Mouse (Mus musculus) liver, embryonic 15.5 days (tissue): ENCODE measurements around the gene Eci2. TPM values are rescaled to one million over a fixed set of nuclear protein-coding genes. Genes with fewer than 3 reads are reported as not detected.
A peak's percentile ranks its signal among the peaks of the same experiment; 100 is the strongest.
"Not testable (repeated sequence)": the region's sequence is repeated elsewhere in the genome, so short reads cannot be mapped to it uniquely, and the experiment has no call there.

ENCODE experiments used
- ATAC-seq: fragments of 200-750 bp; cut with Nextera tagmentation; 2 replicates; pipeline ENCODE4 v1.8.0; 2017; ENCODE audit warnings: moderate number of reproducible peaks, mild to moderate bottlenecking, moderate library complexity; ENCODE audit not compliant: insufficient read depth
- H3K27ac ChIP-seq: fragments of 300-500 bp; sonication (generic); replicated peaks from 2 replicates; pipeline ENCODE4 v1.5.1; 2015; ENCODE audit warnings: mild to moderate bottlenecking, inconsistent platforms
- H3K27me3 ChIP-seq: fragments of 300-500 bp; sonication (generic); 2 replicates; pipeline ENCODE4 v1.6.1; 2015; ENCODE audit warnings: mild to moderate bottlenecking, inconsistent platforms
- H3K36me3 ChIP-seq: fragments of 300-500 bp; sonication (generic); replicated peaks from 2 replicates; pipeline ENCODE4 v1.6.1; 2015; ENCODE audit warnings: moderate library complexity, mild to moderate bottlenecking, inconsistent platforms
- H3K4me1 ChIP-seq: fragments of 300-500 bp; sonication (generic); replicated peaks from 2 replicates; pipeline ENCODE4 v1.6.1; 2015; ENCODE audit warnings: inconsistent platforms
- H3K4me2 ChIP-seq: fragments of 300-500 bp; sonication (generic); 2 replicates; pipeline ENCODE4 v1.6.1; 2015; ENCODE audit warnings: moderate library complexity, mild to moderate bottlenecking, inconsistent platforms
- H3K4me3 ChIP-seq: fragments of 300-500 bp; sonication (generic); replicated peaks from 2 replicates; pipeline ENCODE4 v1.5.1; 2015; ENCODE audit warnings: mild to moderate bottlenecking, inconsistent platforms
- H3K9ac ChIP-seq: fragments of 300-500 bp; sonication (generic); 2 replicates; pipeline ENCODE4 v1.6.1; 2015; ENCODE audit warnings: moderate library complexity, mild to moderate bottlenecking, inconsistent platforms
- H3K9me3 ChIP-seq: fragments of 300-500 bp; sonication (generic); replicated peaks from 2 replicates; pipeline ENCODE4 v1.6.1; 2016; ENCODE audit warnings: inconsistent platforms
- WGBS: fragments of 180-500 bp; shearing (Covaris S2); methylation state at CpG from one replicate; pipeline ENCODE4 v1.1.7; 2015; ENCODE audit warnings: mixed read lengths; ENCODE audit not compliant: insufficient replicate concordance; 5-methylcytosine and 5-hydroxymethylcytosine counted together
- polyA plus RNA-seq: library from polyadenylated mRNA; unstranded; fragments of >200 nt; fragmentation: Nextera tagmentation; extraction: Ambion mirVana; gene quantifications from 2 replicates; pipeline ENCODE4 v1.2.1, GENCODE M21; 2015

The Eci2 gene
- polyA plus RNA-seq, 1 experiment from 2014 or later: 46.1 TPM

DNA sequence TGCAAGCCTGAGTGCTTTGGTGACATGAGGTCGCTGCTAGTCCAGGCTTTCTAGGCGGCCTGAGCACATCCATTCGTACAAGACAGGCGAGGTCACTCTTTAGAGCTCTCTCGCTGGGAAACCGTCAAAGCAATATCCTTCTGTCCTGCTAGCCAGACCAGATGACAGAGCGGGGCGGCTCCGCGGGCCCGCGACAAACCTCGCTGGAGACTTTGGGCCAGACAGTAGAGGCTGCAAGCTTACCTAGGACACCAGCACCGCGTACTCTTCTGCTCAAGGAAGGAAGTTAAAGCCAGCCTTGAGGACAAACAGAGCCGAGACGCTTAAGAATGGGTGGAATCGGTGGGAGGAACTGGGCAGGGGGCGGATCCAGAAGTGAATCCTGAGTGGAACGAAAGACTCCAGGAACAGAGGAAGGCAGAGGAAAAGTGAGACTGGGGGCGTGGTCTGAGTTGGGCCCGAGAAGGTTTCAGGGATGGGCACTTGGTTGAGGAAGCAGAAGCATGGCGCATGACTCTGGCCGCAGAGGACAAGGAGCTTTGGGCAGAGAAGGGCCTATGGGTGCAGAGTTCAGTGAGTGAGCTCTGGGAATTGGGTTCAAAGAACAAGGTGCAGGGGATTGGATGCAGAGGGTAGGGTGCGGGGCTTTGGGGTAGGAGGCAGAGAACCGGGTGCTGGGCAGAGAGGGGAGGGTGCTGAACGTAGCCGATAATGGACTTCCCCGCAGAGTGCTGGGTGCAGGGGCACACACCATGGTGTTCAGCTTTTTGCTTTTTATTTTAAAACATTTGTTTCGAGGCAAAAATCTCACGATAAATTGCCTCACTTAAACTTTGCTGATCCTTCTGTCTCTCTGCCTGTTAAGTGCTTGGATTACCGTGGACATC is 63.1 kb downstream of the Eci2 start, which contains the start of gene Eci3:
TSS of gene Eci3 (minus strand) at position 300 of the 887 bp plus-strand sequence.
- Histone ChIP-seq H3K9ac (no peak within 1 kb of the TSS), H3K9me3 (no peaks in the 10 kb centered on the region), H3K27ac (no peak within 1 kb of the TSS), H3K4me3 (peak within 1 kb of the TSS; percentile 35), H3K27me3 (peaks cover 38% of the 10 kb centered on the region), H3K36me3 (no peaks in the 10 kb centered on the region), H3K4me2 (peak within 1 kb of the TSS; percentile 63), H3K4me1 (peaks cover 9% of the 10 kb centered on the region; the same call in 1 of the 2 replicates)
- ATAC-seq: no peak
- WGBS: 3% methylated on average over 32 of the region's 32 CpGs

DNA sequence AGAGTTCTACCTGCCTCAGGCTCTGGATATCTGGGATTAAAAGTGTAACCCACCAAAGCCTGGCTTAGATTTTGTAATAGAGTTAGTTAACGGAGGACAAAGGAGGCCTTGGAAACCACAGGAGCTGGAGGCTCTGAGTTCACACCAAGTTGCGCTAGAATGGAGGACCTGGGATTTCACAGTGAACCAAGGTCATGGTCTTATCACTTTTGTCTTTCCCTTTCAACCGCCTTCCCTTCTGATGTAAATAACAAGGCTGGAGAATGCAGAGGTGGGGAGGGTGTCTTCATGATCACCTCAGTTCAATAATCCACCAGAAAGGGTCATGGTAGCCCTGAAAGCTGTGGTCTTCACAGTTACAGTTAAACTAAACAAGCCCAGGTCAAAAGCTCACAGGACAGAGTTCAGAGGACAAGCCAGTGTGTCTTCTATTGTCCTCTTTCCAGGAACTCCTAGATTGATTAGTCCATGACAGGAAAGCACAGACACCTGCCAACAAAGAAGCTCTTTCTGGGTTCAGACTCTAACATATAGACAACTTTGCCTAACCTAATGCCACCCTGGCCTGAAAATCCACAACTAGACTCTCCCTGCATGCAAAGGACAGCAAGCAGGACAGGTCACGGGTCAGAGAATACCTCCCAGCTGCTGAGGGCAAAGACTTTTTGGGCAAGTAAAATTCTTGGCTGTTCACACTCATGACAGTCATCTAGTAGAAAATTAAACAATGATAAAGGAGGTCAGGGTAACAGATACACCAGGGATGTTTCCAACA is 65.7 kb downstream of the Eci2 start:
- H3K9me3 ChIP-seq: no peaks in the 10 kb centered on the region
- H3K4me1 ChIP-seq: peaks cover 9% of the 10 kb centered on the region; the same call in 1 of the 2 replicates
- 55% methylated on average over 4 of the region's 4 CpGs for WGBS

DNA sequence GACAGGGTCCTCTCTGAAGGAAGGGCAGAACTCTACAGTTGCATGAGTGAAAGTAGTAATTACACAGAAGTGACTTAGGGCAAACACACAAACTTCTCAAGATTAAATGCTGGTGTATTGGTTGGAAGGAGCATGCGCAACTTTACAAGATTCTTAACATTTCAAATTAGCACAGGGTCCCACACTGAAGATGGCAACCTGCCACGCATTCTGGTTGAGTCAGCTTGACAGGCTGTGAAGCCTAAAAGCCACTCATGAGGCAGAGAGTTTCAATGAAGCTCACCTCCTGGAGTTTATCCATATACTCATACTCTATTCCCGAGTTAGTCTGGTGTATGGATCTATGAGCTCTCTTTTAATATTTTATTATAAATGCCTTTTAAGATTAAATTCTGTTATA is 68.7 kb downstream of the Eci2 start:
- H3K27ac ChIP-seq, ATAC-seq: not testable (repeated sequence)
- 60% methylated on average over 3 of the region's 3 CpGs for WGBS

More for the DNA sequence above, 65.7 kb downstream of the Eci2 start:
- H3K4me2 ChIP-seq: no peak overlapping the region
- no peak overlapping the region for H3K27ac ChIP-seq
- H3K4me3 ChIP-seq: no peak overlapping the region
- H3K9ac ChIP-seq: no peak overlapping the region
- no peak for ATAC-seq
- no peaks in the 10 kb centered on the region for H3K36me3 ChIP-seq
- peaks cover 34% of the 10 kb centered on the region for H3K27me3 ChIP-seq

DNA sequence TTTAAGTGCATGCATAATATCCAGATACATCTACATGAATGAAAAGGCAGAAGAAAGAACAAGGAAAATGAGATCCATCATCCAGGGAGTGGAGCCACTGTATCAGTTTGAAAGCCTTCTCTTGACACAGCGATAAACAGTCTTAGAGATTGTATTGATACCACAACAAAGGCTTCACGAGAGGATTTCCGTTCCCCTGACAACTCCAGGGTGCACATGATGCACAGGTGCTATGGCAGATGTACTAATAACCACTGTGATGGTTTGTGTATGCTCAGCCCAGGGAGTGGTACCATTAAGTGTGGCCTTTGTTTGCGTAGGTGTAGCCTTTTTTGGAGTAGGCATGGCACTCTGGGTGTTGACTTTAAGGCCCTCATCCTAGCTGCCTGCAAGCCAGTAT is 70.0 kb downstream of the Eci2 start:
- Histone ChIP-seq H3K27ac (no peak overlapping the region), H3K4me3 (no peak overlapping the region), H3K9ac (no peak overlapping the region), H3K27me3 (no peaks in the 10 kb centered on the region), H3K9me3 (no peaks in the 10 kb centered on the region), H3K4me2 (no peak overlapping the region), H3K4me1 (no peaks in the 10 kb centered on the region), H3K36me3 (no peaks in the 10 kb centered on the region)
- WGBS: 62% methylated on average over 4 of the region's 4 CpGs
- ATAC-seq: no peak

More for the DNA sequence above, 68.7 kb downstream of the Eci2 start:
- H3K4me2 ChIP-seq, H3K27me3 ChIP-seq, H3K36me3 ChIP-seq, H3K9me3 ChIP-seq, H3K4me1 ChIP-seq, H3K9ac ChIP-seq, H3K4me3 ChIP-seq: not testable (repeated sequence)

DNA sequence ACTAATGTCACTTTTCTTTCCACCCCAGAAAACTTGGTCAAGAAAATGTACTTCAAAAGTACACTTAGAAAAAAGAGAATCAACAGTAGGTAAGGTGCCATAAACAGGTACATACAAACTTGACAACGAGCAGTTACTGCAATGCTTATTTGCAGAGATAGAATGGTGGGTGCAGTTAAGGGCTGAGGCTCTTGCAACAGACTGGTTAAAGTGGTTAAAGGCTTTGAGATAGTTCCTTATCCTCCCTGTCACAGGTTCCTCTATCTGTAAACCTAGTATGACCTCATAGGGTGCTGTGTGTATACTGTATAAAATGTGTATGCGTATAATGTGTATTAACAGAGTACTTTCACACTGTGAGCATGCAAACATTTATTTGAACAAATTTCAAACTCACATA is 75.5 kb downstream of the Eci2 start:
- H3K4me3 ChIP-seq, H3K4me2 ChIP-seq, H3K9me3 ChIP-seq, H3K9ac ChIP-seq, H3K4me1 ChIP-seq, H3K36me3 ChIP-seq, H3K27ac ChIP-seq, H3K27me3 ChIP-seq: not testable (repeated sequence)
- WGBS: 35% methylated on average over 2 of the region's 2 CpGs
- 0 out of 2 replicates have a peak, but pooled peaks have one; percentile 37 for ATAC-seq

DNA sequence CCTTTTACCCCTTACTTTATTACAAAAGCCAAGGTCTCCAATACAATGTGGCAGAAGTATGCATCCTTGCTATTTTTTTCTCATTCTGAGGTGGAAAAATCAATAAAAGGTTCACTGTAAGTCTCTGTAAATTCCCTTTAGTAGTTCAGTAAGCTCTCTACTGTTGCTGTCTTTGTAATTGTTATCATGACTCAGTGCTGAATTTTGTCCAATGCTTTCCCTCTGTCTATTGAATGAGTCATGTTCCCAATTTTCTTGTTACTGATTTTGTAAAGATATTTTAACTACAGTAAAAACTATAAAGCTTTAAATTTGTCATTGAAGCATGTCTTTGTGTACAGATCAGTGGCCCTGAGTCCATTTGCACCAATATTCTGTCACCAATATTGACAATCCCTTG is 84.5 kb downstream of the Eci2 start:
- Histone ChIP-seq H3K4me3 (no peak overlapping the region), H3K36me3 (no peaks in the 10 kb centered on the region), H3K4me1 (no peaks in the 10 kb centered on the region), H3K9ac (no peak overlapping the region), H3K27me3 (no peaks in the 10 kb centered on the region), H3K27ac (no peak overlapping the region), H3K4me2 (no peak overlapping the region), H3K9me3 (no peaks in the 10 kb centered on the region)
- no peak for ATAC-seq

DNA sequence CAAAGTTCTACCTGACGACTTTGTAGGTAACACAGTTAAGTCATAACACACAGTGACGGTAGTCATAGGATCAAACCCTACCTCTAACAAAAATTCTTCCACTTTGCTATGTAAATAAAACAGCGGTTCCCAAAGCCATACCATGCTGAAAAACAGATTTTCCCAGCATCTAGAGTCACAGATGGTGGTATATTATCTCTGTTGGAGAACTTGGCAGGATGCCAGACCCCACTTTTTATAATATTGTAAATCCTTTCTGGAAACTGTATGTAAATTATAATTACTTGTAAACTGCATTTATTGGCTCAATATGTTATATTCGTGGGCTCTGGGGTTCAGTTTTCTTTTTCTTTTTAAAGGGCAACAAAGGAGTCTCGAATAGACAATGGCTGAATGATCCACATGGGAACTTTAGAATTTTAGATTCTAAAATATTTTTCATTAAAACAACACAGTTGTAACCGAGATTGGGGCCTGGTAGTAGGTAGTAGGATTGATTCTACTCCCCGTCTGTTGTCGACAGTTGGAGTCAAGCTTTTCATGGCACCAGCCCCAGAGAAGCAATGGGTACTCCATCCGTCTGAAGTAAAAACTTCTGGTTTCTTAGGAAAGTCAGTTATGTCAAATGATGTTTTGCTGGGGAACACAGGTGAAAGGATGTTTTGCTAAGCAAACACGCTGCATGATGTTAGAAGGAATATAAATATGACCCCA is 91.8 kb downstream of the Eci2 start:
- 59% methylated on average over 10 of the region's 10 CpGs for WGBS
- Histone ChIP-seq H3K4me2 (no peak overlapping the region), H3K27me3 (no peaks in the 10 kb centered on the region), H3K4me1 (no peaks in the 10 kb centered on the region), H3K36me3 (no peaks in the 10 kb centered on the region), H3K9ac (no peak overlapping the region), H3K4me3 (no peak overlapping the region), H3K9me3 (no peaks in the 10 kb centered on the region), H3K27ac (no peak overlapping the region)
- ATAC-seq: no peak

Other genes with a start within 250 kb of the Eci2 start
- 25.6 and 28.8 TPM in 2 replicates for gene Prpf4b, start 151.8 kb downstream of the Eci2 start, polyA plus RNA-seq
- 0.10 and 0.16 TPM in 2 replicates for gene Fam217a, start 102.8 kb downstream of the Eci2 start, polyA plus RNA-seq
- not detected in 2 replicates for gene 4933417A18Rik, start 102.7 kb downstream of the Eci2 start, polyA plus RNA-seq
- gene Eci3, start 63.3 kb downstream of the Eci2 start, polyA plus RNA-seq: not detected in 2 replicates